Mouse (Mus musculus): ENCODE measurements around the gene Gm49361. TPM values are rescaled to one million over a fixed set of nuclear protein-coding genes. Genes with fewer than 3 reads are reported as not detected.
"Not testable (repeated sequence)": the region's sequence is repeated elsewhere in the genome, so short reads cannot be mapped to it uniquely, and the experiment has no call there.

Gm49361 gene
- total RNA-seq, 2 experiments from 2014 or later = 0.36 to 0.50 TPM

DNA sequence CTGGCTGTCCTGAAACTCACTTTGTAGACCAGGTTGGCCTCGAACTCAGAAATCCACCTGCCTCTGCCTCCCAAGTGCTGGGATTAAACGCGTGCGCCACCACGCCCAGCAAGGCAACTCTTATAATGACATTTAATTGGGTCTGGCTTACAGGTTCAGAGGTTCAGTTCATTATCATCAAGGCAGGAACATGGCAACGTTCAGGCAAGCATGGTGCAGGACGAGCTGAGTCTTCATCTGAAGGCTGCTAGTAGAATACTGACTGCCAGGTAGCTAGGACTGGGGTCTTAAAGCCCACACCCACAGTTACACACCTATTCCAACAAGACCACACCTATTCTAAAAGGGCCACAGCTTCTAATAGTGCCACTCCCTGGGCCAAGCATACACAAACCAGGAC, 57.8 kb downstream of the Gm49361 start:
- DNase-seq = not testable (repeated sequence)

GRCm38 (mm10) chr14:57687441-57687840, 58.5 kb downstream of the Gm49361 start:
- DNase-seq = no peak

- no peak for DNase-seq
Measured at GRCm38 (mm10) chr14:57686647-57687046, 59.3 kb downstream of the Gm49361 start.

- DNase-seq = peak; percentile 83
Measured at GRCm38 (mm10) chr14:57684579-57684978, 61.3 kb downstream of the Gm49361 start.

- DNase-seq = no peak
Measured at GRCm38 (mm10) chr14:57682751-57683150, 63.2 kb downstream of the Gm49361 start.

DNA sequence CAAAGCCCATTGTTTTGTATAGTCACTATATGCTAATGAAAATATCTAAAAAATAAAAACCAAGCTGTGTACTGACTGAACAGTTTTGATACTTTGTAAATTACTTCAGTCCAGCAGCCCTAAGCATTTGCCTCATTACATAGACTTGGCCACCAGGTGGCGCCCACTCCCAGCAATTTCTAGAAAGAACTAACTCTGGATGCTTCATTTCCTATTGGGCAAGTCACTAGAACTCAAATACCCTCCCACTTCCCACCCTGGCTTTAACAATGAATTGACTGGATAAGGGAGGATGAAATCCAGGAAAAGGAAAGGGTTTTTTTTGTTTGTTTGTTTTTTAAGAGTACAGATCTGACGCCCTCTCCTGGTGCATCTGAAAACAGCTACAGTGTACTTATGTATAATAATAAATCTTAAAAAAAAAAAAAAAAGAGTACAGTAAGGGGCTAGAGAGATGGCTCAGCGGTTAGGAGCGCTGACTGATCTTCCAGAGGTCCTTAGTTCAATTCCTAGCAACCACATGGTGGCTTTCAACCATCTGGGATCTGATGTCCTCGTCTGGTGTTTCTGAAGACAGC, 65.9 kb downstream of the Gm49361 start:
- peak; percentile 91 for DNase-seq

GRCm38 (mm10) chr14:57679523-57679922, 66.4 kb downstream of the Gm49361 start:
- no peak for DNase-seq

DNA sequence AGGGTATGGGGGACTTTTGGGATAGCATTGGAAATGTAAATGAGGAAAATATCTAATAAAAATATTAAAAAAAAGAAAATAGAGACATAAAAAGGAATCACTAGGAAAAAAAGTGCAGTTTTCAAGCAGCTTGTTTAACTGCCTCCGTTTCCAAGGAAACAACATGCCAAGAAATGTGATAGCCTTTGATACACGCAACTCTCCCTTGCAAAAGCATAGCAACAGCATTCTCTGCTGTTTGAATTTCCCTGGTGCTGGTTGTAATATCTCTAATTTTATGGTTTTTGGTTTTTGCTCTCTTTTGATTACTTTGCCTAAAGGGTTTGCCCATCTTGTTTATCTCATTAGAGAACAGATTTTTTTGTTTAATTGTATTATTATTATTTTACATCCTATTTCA, 70.4 kb downstream of the Gm49361 start:
- DNase-seq = no peak

DNA sequence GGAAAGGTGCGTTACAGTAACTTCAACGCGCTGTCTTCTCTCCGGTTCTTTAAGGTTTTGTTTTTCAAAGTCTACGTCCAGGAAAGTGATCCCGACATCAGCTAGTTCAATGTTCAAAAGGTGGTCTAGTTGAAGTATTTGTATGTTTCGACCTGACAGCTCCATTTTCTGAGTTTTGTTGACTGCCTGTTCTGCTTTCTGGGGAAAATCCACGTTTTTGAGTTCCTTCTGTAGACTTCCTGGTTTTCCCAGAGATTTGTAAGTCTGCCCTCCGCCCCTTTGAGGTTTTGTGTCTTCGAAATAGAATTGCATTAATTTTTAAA, 80.3 kb downstream of the Gm49361 start:
- no peak for DNase-seq

DNA sequence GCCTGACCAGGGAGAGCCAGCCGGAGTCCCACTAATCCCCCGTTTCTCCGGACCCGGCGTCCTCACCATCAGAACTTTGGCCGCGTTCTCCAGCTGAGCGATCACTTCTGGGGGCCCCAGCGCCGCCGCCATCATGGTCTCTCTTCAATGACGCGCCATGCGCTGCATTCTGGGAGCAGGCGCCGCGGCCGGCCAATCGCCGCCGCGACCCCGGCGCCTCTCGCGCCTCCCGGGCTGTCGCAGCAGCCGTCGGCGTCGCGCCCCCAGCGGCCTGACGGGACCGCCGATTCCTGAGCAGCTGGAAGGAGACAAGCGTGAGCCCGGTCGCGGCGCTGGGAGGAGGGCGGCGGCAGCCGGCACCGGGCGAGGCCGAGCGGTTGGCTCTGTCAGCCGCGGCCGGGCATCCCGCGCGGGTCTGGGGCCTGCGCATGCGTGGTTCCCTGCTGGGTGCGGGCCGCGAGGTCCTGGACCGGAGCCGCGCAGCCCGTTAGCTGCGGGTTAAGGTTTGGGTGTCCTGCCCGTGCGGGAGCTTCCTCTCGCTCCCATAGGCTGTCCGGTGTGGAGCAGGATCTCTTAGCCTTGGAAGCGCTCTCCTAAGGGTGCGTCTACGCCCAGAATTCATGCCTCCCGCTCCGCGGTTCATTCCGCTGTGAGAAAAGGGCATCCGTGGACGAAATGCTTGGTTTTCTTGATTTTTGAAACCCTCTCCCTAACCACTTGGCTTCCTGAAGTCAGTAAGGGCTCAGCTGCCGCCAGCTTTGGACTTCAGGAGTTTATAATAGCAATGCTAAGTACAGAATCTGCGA, 80.9 kb downstream of the Gm49361 start, which contains the start of gene Xpo4:
Gene Xpo4, minus strand, starts transcription at position 609 of the 806 bp plus-strand sequence.
- DNase-seq = peak; percentile 85

DNA sequence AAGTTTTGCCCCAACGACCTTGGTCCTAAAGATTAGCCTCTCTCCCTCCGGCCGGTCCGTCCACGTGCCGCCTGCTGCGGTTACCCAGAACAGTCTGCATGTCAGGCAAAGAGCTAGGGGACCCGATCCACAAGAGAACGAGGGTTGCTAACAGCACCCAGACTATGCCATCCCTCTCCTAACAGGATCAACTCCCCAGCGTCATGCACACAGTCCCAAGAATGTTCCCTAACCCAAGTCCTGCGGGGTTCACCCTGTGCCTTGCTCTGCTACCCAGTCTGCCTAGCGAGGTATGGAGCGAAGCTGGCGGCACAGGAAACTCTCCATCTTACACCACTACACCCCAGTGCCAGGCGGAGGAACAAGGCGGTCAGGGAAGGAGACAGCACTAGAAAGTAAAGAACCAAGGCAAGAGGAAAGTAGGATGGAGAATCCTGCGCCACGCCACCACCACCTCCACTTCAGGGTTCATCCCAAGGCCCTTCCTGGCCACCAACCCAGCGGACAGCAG, 81.5 kb downstream of the Gm49361 start:
- peak; percentile 31 for DNase-seq

DNA sequence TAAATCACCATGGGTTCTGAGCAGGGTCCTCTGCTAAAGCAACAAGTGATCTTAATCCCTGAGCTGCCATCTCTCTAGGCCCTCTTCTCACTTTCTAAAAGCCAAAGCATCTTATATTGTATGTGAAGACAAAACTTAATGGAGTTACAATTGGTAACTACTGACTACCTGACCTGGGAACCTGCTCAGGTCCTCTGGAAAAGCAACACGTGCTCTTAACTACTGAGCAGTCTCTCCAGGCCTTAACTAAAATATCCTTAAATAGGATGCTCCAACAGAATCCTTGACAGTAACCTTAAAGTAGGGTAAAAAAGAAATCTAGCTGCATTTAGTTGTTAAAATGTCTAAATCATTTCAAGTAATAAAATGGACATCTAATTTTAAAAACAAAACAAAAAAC, 82.3 kb downstream of the Gm49361 start:
- no peak for DNase-seq

- no peak for DNase-seq
Measured at GRCm38 (mm10) chr14:57658301-57658700, 87.6 kb downstream of the Gm49361 start.

DNA sequence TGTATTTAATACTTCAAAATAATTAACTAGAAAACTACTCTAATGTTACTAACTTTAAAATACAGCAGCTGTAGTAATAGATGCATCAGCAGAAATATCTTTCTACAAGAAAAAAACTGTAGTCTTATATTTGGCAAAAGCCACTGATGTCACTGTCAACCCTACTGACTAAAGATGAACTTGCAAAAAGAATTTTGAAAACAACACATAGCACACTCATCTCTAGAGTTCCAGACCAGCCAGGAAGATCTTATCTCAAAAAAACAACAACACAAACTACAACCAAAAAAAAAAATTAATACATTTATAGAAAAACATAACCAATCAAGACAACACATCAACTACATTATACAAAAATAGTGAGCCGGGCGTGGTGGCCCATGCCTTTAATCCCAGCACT, 88.4 kb downstream of the Gm49361 start:
- DNase-seq = no peak

DNA sequence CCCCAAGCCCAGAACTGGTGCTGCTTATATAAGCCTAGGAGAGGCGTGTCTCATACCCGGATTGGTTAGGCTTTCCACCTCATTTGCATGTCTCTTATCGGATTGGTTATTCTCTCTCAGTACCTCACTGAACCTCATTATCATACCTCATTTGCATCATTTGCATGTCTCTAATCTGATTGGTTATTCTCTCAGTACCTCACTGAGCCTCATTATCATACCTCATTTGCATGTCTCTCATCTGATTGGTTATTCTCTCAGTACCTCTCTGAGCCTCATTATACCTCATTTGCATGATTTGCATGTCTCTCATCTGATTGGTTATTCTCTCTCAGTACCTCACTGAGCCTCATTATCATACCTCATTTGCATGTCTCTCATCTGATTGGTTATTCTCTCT, 89.4 kb downstream of the Gm49361 start:
- DNase-seq = not testable (repeated sequence)

DNA sequence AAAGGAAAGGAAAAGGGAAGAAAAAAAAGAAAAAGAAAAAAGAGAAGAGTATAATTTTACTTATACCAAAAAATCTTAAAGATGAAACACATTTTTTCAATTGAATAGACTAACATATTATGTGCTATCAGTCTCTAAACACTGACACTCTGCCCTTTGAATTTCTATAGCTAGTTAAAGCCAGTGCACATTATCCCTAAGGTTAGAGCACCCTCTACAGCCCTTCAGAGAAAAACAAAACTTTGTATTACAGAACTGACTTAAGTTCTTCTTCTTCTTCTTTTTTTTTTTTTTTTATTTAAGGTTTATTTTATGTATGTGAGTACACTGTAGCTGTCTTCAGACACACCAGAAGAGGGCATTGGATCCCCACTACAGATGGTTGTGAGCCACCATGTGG, 96.4 kb downstream of the Gm49361 start:
- no peak for DNase-seq

DNA sequence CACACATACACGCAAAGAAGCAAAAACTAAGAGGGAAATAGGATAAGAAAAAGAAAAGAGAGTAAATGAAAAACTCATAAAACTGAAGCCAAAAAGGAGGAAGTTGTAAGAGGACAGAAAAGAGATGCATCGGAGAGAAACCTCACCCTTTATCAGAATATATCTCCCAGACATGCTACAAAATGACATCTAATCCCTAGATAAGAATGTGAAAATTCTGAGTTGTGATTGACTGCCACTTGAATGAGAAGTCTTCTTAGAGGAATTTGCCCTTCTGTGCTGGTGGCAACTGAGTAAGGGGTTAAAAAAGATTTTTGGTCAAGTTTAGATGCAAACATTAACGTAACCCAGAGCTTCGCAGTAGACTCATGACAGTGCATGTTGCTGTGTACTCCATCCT, 99.7 kb downstream of the Gm49361 start:
- DNase-seq = no peak

DNA sequence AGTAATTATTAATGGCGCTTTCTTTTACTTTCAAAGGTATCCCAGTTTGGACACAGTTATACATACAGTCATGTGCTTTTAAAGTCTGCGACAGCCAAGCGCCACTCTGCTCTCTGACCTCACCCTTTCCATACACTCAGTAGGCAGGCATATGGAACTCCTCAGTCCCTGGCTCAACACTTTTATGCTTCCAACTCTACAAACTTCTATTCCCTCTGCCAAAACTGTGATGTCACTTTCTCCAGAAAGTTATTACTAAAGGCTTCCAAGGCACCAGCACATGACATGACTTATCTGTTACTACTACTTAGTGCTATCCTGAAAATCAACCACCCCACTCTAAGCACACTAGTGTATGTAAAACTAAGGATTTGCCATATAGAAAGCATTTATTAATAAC, 106.8 kb downstream of the Gm49361 start:
- DNase-seq = peak; percentile 40

DNA sequence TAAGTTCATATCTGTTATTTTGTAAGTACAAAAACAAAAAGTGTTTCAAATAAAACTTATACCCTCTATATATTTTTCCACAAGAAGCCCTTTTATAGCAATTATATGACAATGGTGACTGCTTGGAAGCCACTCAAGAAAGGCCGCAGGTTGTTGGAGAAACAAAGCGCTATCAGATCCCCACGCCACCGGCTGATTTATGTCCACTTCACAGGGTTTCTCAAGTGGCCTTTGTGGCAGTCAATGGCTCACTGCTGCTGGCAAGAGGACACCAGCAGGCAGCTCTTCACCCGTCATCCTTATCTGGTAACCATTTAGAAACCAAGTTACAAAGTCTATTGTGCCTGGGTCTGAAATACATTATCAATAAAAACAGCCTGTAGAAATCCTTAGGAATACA, 111.8 kb downstream of the Gm49361 start:
- DNase-seq = no peak

DNA sequence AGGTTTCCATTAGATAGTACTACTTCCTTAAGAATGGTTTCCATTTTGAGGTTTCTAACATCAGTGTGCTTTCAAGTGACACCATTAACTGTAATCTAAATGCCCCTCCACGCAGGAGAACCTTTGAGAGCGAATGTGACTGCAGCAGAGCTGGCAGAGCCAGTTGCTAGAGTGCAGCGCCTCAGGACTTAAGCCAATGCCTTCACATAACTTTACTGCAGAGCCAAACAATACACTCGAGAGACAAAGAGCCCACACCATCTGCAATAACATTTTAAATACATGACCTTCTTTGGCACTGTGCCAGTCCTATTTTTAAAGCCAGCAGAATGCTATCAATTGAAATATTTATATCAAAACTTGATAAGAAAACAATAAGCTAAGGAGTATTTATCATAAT, 116.3 kb downstream of the Gm49361 start:
- DNase-seq = peak; percentile 15

DNA sequence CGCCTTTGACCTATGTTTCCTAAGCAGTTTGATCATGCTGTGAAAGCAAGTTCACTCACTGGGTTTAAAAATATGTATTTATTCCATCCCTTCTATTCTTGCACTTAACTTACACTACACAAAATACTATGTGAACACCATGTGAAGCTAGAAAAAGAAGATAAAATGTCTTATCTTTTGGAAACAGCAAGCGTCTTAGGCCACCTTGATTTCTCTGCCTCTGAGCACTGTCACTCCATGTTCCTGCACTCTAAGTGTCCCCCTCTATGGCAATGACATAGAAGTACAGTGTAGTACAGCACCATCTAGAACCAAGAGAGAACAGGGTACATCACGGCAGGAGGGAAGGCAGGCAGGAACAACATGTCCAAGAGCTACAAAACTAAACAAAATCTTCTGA, 123.0 kb downstream of the Gm49361 start:
- no peak for DNase-seq

DNA sequence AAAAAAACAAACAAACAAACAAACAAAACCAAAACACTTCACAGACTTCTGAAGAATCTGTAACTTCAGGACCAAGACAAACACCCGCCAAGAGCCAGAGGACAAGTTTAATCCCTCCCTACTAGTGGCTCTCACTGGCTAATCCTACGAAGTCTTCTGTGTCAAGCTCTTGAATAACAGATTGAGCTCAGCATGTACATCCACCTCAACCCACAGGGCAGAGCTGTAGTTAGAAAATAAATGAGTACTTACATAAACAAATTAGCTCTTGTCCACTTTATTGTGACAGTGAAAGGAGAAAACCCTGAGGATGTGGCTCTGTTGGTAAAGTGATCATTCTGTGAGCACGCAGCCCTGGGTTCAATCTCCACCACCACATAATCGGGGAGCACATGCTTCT, 124.2 kb downstream of the Gm49361 start:
- no peak for DNase-seq

DNA sequence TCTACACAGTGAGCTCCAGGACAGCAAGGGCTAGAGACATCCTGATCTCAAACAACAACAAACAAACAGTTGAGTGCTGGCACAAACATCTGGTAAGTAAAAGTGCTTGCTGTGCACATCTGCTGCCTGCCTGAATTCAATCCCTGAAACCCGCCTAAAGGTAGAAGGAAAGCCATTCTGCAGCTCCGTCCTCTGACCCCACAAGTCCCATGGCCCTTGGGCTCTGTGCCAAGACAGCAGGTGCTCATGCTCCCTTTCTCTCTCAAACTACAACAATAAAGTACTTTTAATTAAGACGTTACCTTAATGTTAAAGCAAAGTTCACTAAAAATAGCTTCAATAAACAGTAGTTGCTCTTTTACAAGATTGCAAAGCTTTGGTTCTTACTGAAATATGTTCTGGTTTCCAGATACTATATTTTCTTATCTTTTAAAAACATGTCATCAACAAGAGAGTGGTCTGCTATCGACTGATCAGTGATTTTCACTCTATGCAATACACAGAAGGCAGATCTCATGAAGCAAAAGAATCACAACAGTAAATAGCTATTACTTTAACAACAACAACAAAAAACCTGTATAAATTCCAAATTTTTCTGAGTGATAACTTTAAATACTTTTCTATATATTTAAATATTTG, 125.2 kb downstream of the Gm49361 start:
- DNase-seq = no peak

DNA sequence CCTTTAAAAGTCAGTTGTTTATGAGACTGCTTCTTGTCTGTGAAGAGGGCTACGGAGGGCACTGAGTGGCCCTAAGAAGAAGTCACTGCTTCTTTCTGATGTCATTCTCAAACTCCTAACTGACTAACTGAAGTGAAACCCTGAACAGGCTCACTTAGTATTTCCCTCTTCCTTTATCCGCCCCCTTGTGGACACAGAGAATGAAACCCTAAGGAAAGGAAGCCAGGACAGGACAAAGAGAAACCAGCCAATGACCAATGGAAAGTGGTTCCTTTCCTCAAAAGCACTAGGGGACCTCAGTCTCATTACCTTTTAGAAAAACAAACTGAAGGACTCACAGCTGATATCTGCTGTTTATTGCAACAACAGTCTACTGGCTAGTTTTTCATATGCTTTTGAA, 126.4 kb downstream of the Gm49361 start:
- peak; percentile 56 for DNase-seq
